Comparison of ENCODE assay signal across 8 mouse cellular contexts in the genomic region with DNA sequence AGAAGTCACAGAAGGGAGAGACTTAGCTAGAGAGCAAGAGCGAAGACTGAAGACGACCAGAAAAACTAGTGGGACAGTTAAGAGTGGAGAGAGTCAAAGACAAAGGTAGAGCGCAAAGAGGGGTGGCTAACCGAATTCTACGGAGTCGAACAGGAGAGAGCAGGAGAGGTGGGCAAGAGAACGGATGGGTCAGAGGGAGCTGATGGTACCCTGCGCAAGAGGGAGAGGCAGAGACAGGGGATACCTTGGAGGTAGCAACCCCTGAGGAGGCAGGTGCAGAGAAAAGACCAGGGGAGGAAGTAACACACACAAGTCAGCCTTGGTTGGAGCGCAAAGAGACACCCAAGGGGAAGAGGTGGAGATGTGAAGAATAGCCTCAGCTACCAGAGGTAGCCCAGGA. TPM values are rescaled to one million over a fixed set of nuclear protein-coding genes. Genes with fewer than 3 reads are reported as not detected.
DNase-seq lines count a peak whose midpoint lies in the region; ATAC-seq and TF ChIP-seq lines count a peak whose summit lies in the region.

No protein-coding gene starts in this region.

- H3K4me3 ChIP-seq in kidney, postnatal 0 days (replicated peaks; ENCODE audit: low read depth, low read length), result peak overlapping the region; percentile 62
- H3K4me3 ChIP-seq in embryonic facial prominence, embryonic 11.5 days (ENCODE audit: low read depth, low read length), result peak overlapping the region; percentile 71
- H3K4me3 ChIP-seq in intestine, embryonic 14.5 days (ENCODE audit: low read depth, low read length), result peak overlapping the region; percentile 71
- peak overlapping the region; percentile 83 for H3K4me3 ChIP-seq in neural tube, embryonic 13.5 days

- no peaks in the 10 kb centered on the region for H3K9me3 ChIP-seq in kidney, postnatal 0 days (replicated peaks; ENCODE audit: low read length)
- no peaks in the 10 kb centered on the region for H3K9me3 ChIP-seq in embryonic facial prominence, embryonic 11.5 days (replicated peaks; ENCODE audit: control insufficient read depth, low read length)
- H3K9me3 ChIP-seq in intestine, embryonic 14.5 days (ENCODE audit: control insufficient read depth, low read length), result no peaks in the 10 kb centered on the region
- H3K9me3 ChIP-seq in neural tube, embryonic 13.5 days, result no peaks in the 10 kb centered on the region

- WGBS in kidney, postnatal 0 days, result 3% methylated on average over 9 of the region's 9 CpGs
- WGBS in embryonic facial prominence, embryonic 11.5 days, result 1% methylated on average over 9 of the region's 9 CpGs
- WGBS in intestine, embryonic 14.5 days, result 2% methylated on average over 9 of the region's 9 CpGs
- WGBS in neural tube, embryonic 13.5 days, result under 1% methylated on average over 9 of the region's 9 CpGs

- peaks cover 18% of the 10 kb centered on the region; the same call in 1 of the 2 replicates for H3K4me1 ChIP-seq in kidney, postnatal 0 days (replicated peaks; ENCODE audit: insufficient read depth, low read length)
- no peaks in the 10 kb centered on the region for H3K4me1 ChIP-seq in embryonic facial prominence, embryonic 11.5 days (ENCODE audit: control insufficient read depth, insufficient read depth, low read length)
- peaks cover 26% of the 10 kb centered on the region for H3K4me1 ChIP-seq in intestine, embryonic 14.5 days (replicated peaks; ENCODE audit: control insufficient read depth, insufficient read depth, low read length)
- H3K4me1 ChIP-seq in neural tube, embryonic 13.5 days (replicated peaks), result peaks cover 61% of the 10 kb centered on the region

- ATAC-seq in kidney, postnatal 0 days (replicated peaks; ENCODE audit: low FRiP score, low read depth), result no peak
- no peak; the same call in 1 of the 2 replicates for ATAC-seq in embryonic facial prominence, embryonic 11.5 days (replicated peaks; ENCODE audit: insufficient number of reproducible peaks, low FRiP score, low TSS enrichment, low read depth)
- ATAC-seq in intestine, embryonic 14.5 days (replicated peaks; ENCODE audit: low FRiP score, low TSS enrichment, low read depth), result no peak
- peak; percentile 13; the same call in 1 of the 2 replicates for ATAC-seq in neural tube, embryonic 13.5 days (ENCODE audit: low read depth)

- peak overlapping the region; percentile 63 for H3K4me2 ChIP-seq in kidney, postnatal 0 days (ENCODE audit: low read length)
- peak overlapping the region; percentile 72 for H3K4me2 ChIP-seq in embryonic facial prominence, embryonic 11.5 days (ENCODE audit: low read depth, low read length)
- peak overlapping the region; percentile 86 for H3K4me2 ChIP-seq in intestine, embryonic 14.5 days (ENCODE audit: low read length)
- peak overlapping the region; percentile 85 for H3K4me2 ChIP-seq in neural tube, embryonic 13.5 days

- no peak for TF ChIP-seq CTCF in kidney, postnatal 0 days (IDR thresholded peaks at IDR 0.05; ENCODE audit: low read depth)

- 0 out of 2 replicates have a peak overlapping the region, but pooled peaks have one; percentile 32 for H3K27ac ChIP-seq in kidney, postnatal 0 days
- peak overlapping the region; percentile 90 for H3K27ac ChIP-seq in embryonic facial prominence, embryonic 11.5 days (replicated peaks; ENCODE audit: low read depth, low read length)
- H3K27ac ChIP-seq in intestine, embryonic 14.5 days (ENCODE audit: low read depth), result peak overlapping the region; percentile 89
- H3K27ac ChIP-seq in neural tube, embryonic 13.5 days (replicated peaks), result peak overlapping the region; percentile 99

- H3K9ac ChIP-seq in kidney, postnatal 0 days (ENCODE audit: low read depth, low read length), result peak overlapping the region; percentile 78; the same call in 1 of the 2 replicates
- H3K9ac ChIP-seq in embryonic facial prominence, embryonic 11.5 days (replicated peaks; ENCODE audit: low read length), result peak overlapping the region; percentile 82
- H3K9ac ChIP-seq in intestine, embryonic 14.5 days (ENCODE audit: low read length), result peak overlapping the region; percentile 74
- peak overlapping the region; percentile 91 for H3K9ac ChIP-seq in neural tube, embryonic 13.5 days

- H3K36me3 ChIP-seq in kidney, postnatal 0 days (ENCODE audit: insufficient read depth, low read length), result no peaks in the 10 kb centered on the region
- H3K36me3 ChIP-seq in embryonic facial prominence, embryonic 11.5 days (replicated peaks; ENCODE audit: control insufficient read depth, insufficient read depth, low read depth, low read length), result peaks cover 3% of the 10 kb centered on the region; the same call in 1 of the 2 replicates
- peaks cover 11% of the 10 kb centered on the region; the same call in 1 of the 2 replicates for H3K36me3 ChIP-seq in intestine, embryonic 14.5 days (ENCODE audit: control insufficient read depth, insufficient read depth, low read length)
- peaks cover 10% of the 10 kb centered on the region for H3K36me3 ChIP-seq in neural tube, embryonic 13.5 days

- no peak for DNase-seq in kidney, postnatal 0 days (ENCODE audit: low spot score)
- DNase-seq in kidney, adult 18-20 months, result no peak
- no peak for DNase-seq in embryonic facial prominence, embryonic 11.5 days (ENCODE audit: low spot score)
- peak; percentile 71 for DNase-seq in intestine, embryonic 14.5 days (ENCODE audit: low spot score)
- DNase-seq in adrenal gland, postnatal 10 days, result no peak
- no peak for DNase-seq in cerebellum, adult 11 months
- no peak for DNase-seq in cerebellum, postnatal 36 days

- H3K27me3 ChIP-seq in kidney, postnatal 0 days (ENCODE audit: insufficient read depth, low read length), result 0 out of 2 replicates have a peak, but pooled peaks cover 3% of the 10 kb centered on the region
- H3K27me3 ChIP-seq in embryonic facial prominence, embryonic 11.5 days (ENCODE audit: control insufficient read depth, insufficient read depth, low read length), result peaks cover 4% of the 10 kb centered on the region; the same call in 1 of the 2 replicates
- H3K27me3 ChIP-seq in intestine, embryonic 14.5 days (replicated peaks; ENCODE audit: control insufficient read depth, insufficient read depth, low read length), result peaks cover 19% of the 10 kb centered on the region
- H3K27me3 ChIP-seq in neural tube, embryonic 13.5 days, result peaks cover 21% of the 10 kb centered on the region

RNA-seq across cellular contexts. Expression of gene Gdf11, which starts 0.7 kb away (rescaled TPM):
- 7.7 and 8.2 TPM in 2 replicates for polyA plus RNA-seq in kidney, postnatal 0 days (2015; fragmentation: Nextera tagmentation; extraction: Ambion mirVana)
- polyA plus RNA-seq in embryonic facial prominence, embryonic 11.5 days (2014; fragmentation: Nextera tagmentation; extraction: Ambion mirVana), result 10.5 and 10.9 TPM in 2 replicates
- 4.5 and 5.3 TPM in 2 replicates for polyA plus RNA-seq in intestine, embryonic 14.5 days (2014; fragmentation: Nextera tagmentation; extraction: Ambion mirVana)
- 11.8 and 13.5 TPM in 2 replicates for polyA plus RNA-seq in neural tube, embryonic 13.5 days (2015; fragmentation: Nextera tagmentation; extraction: Ambion mirVana)
- total RNA-seq in adrenal gland, postnatal 10 days (2021), result 1 to 10 TPM; 3.0 to 4.5 TPM

RNA-seq across cellular contexts. Expression of gene Cd63, which starts 8.5 kb away (rescaled TPM):
- polyA plus RNA-seq in kidney, postnatal 0 days (2015; fragmentation: Nextera tagmentation; extraction: Ambion mirVana), result 1,350 and 1,394 TPM in 2 replicates
- 324 and 334 TPM in 2 replicates for polyA plus RNA-seq in embryonic facial prominence, embryonic 11.5 days (2014; fragmentation: Nextera tagmentation; extraction: Ambion mirVana)
- polyA plus RNA-seq in intestine, embryonic 14.5 days (2014; fragmentation: Nextera tagmentation; extraction: Ambion mirVana), result 558 and 572 TPM in 2 replicates
- 228 and 241 TPM in 2 replicates for polyA plus RNA-seq in neural tube, embryonic 13.5 days (2015; fragmentation: Nextera tagmentation; extraction: Ambion mirVana)
- total RNA-seq in adrenal gland, postnatal 10 days (2021), result 100 to 1,000 TPM; 243 to 263 TPM

RNA-seq across cellular contexts. Expression of gene Rdh5, which starts 30.4 kb away (rescaled TPM):
- polyA plus RNA-seq in kidney, postnatal 0 days (2015; fragmentation: Nextera tagmentation; extraction: Ambion mirVana), result 12.9 and 15.0 TPM in 2 replicates
- polyA plus RNA-seq in embryonic facial prominence, embryonic 11.5 days (2014; fragmentation: Nextera tagmentation; extraction: Ambion mirVana), result 9.2 and 11.4 TPM in 2 replicates
- 8.9 and 11.5 TPM in 2 replicates for polyA plus RNA-seq in intestine, embryonic 14.5 days (2014; fragmentation: Nextera tagmentation; extraction: Ambion mirVana)
- 14.1 and 16.9 TPM in 2 replicates for polyA plus RNA-seq in neural tube, embryonic 13.5 days (2015; fragmentation: Nextera tagmentation; extraction: Ambion mirVana)
- total RNA-seq in adrenal gland, postnatal 10 days (2021), result 10 to 100 TPM; 16.4 to 22.8 TPM

RNA-seq across cellular contexts. Expression of gene Bloc1s1, which starts 31.6 kb away (rescaled TPM):
- 272 and 276 TPM in 2 replicates for polyA plus RNA-seq in kidney, postnatal 0 days (2015; fragmentation: Nextera tagmentation; extraction: Ambion mirVana)
- polyA plus RNA-seq in embryonic facial prominence, embryonic 11.5 days (2014; fragmentation: Nextera tagmentation; extraction: Ambion mirVana), result 196 and 213 TPM in 2 replicates
- 218 and 228 TPM in 2 replicates for polyA plus RNA-seq in intestine, embryonic 14.5 days (2014; fragmentation: Nextera tagmentation; extraction: Ambion mirVana)
- 299 and 314 TPM in 2 replicates for polyA plus RNA-seq in neural tube, embryonic 13.5 days (2015; fragmentation: Nextera tagmentation; extraction: Ambion mirVana)
- total RNA-seq in adrenal gland, postnatal 10 days (2021), result 100 to 1,000 TPM; 216 to 240 TPM

RNA-seq across cellular contexts. Expression of gene Itga7, which starts 41.4 kb away (rescaled TPM):
- polyA plus RNA-seq in kidney, postnatal 0 days (2015; fragmentation: Nextera tagmentation; extraction: Ambion mirVana), result 3.8 TPM in 2 replicates
- polyA plus RNA-seq in embryonic facial prominence, embryonic 11.5 days (2014; fragmentation: Nextera tagmentation; extraction: Ambion mirVana), result 2.3 and 2.7 TPM in 2 replicates
- polyA plus RNA-seq in intestine, embryonic 14.5 days (2014; fragmentation: Nextera tagmentation; extraction: Ambion mirVana), result 2.1 and 2.3 TPM in 2 replicates
- 12.1 and 15.5 TPM in 2 replicates for polyA plus RNA-seq in neural tube, embryonic 13.5 days (2015; fragmentation: Nextera tagmentation; extraction: Ambion mirVana)
- 10 to 100 TPM; 24.4 to 36.7 TPM for total RNA-seq in adrenal gland, postnatal 10 days (2021)

Comparison
In these comparisons a context has a peak if more than half of its experiments do, and no peak if none do; other contexts are left out.
1. H3K27ac ChIP-seq: peak in every context shown above with its lines; median percentile 99 in neural tube, embryonic 13.5 days; 90 in embryonic facial prominence, embryonic 11.5 days; 89 in intestine, embryonic 14.5 days; 32 in kidney, postnatal 0 days.